Mouse (Mus musculus): ENCODE measurements at regions not wholly inside any gene's neighbourhood (a gene's known extent, or its start where the extent isn't known, plus 50 kb on each side); places are given as distances from the start of the nearest gene placed in this dataset.

DNA sequence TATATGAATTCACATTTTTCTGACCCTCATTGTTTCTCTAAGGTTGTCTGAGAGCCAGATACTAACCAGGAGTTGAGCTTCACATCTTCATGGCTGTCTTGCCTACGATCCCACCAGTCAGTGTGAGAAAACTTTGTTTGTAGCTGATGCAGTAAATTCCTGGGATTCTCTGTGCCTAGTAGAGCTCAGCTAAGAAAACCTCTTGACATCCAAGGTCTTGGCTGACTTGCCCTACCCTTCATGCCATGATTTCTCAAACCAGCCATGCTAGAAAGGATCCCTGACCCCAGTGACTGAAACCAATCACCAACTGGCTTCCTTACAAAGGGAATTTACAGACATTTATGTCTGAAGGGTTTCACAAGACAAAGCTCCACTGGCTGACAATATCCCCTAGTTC is 364.5 kb downstream of the Zfp619 start:
- no peak for DNase-seq

DNA sequence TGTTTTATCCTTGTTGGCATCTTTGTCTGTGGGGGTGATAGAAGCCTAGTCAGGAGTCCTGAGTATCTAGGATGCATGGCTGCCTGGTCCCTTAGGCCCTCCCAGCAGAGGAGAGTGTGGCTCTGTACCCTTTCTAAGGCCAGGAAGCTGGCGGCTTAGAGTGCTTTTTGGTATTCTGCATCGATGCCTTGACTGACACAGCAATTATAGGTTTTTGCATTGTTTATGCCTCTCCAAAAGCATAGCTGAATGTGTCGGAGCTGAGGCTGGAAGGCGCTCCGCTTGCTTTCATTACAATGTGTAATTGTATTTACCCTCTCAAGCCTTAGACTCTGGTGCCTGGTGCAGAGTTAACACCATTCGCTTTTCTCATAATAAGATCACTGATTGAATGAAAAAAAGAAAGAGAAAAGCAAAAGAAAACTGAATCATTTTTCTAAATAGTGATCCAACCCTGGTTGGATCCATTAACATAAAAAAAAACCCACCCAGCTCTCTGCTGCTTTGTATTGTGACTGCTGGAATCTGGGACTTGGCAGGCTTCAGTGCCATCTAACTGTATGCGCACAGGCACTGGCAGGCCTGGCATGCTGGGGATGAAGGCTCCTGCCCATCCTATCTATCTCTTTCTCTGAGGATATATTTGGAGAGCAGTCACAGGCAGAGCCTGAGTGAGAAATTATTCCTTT is 376.8 kb downstream of the Zfp619 start:
- no peak for DNase-seq

DNA sequence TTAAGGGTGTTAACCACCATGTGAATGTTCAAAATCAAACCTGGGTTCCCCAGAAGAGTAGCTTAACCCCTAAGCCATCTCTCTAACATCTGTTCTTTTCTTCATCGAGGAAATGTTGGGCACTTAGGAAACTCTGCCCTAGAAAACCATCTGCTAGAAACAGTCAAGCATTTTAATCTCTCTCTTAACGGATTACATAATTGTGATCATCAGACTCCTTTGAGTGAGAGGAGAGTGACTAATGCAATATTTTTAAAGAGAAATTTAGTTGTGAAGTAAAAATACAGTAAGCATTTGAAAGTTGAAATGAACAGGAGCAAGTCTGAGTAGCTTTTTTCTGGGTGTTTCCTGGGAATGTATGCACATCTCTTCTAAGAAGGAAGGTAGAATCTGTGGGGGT is 379.4 kb downstream of the Zfp619 start:
- DNase-seq, result no peak

DNA sequence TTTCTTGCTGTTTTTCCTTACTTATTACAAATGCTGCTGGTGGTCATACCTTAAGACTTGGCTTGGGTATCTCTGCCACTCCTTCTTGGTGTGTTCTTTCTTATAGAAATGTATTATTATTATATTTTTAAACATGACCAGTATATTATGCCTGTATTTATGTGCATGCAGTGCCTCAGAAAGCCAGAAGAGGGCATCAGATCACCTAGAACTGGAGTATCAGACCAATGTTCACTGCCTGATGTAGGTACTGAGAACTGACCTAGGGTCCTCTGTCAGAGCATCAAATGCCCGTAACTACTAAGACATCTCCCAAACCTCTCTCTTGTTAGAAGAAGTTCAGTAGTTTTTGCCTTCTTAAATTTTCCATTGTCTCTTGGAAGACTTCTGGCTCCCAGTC is 380.7 kb downstream of the Zfp619 start:
- DNase-seq, result no peak

DNA sequence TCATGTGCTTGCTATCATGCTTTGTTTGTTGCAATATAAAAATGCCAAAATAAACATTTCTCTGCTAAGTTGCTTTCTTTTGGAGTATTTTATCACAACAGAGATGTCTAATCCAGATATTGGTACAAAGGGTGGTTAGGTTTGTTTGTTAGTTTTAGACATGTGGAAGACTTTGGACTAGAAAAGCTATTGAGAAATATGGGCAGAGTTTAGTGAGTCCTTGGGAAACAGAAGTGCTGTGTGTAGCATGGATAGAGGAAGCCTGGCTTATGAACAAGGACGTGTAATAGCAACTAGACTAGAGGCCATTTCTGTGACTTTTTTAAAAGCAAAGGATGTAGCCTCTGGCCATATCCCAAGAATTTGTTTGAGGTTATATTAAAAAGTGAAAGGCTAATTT is 416.4 kb downstream of the Zfp619 start:
- no peak for DNase-seq

DNA sequence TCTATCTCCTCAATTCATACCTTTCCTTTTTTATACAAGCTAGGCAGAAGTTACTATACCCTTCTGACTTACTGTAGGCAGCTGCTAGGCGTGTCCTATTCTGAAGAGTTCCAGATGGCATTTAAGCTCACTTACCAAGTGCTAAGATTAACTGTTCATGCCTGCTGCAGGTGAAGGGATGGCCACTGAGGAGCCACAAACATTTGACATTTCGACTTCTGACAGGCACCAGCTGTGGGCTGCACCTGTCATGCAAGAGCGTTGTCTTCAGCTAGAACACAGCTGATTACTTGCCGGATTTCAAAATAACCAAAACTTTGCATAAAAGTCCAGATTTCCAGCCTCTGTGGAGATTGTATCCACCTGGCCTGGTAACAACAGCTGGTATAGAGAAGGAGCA is 419.7 kb downstream of the Zfp619 start:
- DNase-seq, result no peak

DNA sequence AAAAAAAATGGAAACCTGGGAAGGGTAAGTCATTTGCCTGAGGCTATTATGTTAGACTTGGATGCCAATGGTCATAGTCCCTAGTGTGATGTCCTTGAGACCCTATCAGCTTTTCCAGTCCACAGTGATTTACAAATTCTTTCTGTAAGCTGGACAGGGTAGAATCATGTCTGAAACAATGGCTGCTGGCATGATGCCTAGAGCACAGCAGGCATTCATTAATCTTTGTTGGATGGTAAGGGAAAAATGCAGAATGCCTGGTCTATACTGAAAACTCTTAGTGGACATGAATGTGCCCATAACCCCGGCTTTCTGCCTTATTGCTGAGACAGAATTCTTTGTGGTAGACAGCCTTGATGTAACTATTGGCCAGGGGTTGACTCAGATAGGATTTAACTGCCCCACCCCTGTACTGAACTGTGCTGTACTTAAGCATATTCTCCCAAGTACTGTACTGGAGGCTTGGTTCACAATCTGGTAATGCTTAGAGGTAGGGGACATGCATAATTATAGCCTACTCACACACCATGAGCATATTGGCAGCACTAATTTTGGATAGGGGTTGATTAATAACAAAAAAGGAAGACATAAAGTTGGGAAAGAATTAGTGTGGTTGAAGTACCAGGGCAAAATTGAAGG is 424.8 kb downstream of the Zfp619 start:
- no peak for DNase-seq

DNA sequence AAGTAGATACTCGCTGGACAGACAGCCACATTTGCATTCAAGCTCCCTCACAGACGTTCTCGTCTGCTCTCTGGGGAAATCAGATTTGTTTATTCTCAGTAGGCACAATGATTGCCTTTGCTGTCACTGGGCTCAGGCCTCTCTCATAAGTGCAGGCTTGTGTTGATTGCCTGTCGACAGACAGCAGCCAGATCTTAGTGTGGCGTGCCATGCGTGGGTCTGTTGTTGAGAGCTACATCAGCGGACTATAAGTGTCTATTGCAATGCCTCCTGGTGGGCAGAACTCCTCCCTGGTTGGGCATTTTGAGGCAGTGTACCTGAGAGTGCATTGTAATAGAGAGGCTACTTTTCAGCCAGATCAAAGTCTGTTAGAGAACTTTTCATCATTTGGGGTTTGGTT is 436.5 kb downstream of the Zfp619 start:
- no peak for DNase-seq

DNA sequence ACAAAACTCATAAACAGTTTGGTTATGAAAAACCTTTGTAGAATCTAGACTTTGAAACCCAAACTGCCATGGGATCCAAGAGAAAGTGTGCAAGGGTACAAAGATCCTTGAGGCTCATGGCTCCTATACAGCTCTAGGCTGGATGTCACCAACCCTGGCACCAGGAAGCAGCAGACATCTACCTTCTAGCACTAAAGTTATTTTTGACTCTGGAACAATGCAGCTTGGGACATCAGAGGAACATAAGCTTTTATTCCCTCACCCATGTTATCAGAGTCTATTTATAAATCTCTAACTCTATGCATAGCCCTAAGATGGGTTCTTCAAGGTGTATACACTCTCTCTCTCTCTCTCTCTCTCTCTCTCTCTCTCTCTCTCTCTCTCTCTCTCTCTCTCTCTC is 437.4 kb downstream of the Zfp619 start:
- DNase-seq, result no peak

DNA sequence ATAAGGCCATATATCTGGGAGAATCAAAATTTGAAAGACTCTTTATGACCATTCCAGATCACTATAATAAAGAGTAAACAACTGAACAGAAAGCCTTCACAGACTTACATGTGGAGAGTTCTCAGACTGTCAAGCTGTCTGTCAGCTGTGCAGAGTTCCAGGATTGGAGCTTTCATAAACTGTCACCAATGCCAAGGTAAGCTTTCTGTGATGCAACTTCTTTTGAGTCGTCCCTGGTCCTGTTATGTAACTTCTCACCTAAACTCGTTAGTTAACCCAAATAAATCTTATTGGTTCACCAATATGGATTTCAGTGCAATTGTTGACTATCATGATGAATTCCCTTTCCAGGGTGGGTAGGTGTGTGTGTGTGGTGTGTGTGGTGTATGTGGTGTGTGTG is 460.6 kb downstream of the Zfp619 start:
- no peak for DNase-seq

DNA sequence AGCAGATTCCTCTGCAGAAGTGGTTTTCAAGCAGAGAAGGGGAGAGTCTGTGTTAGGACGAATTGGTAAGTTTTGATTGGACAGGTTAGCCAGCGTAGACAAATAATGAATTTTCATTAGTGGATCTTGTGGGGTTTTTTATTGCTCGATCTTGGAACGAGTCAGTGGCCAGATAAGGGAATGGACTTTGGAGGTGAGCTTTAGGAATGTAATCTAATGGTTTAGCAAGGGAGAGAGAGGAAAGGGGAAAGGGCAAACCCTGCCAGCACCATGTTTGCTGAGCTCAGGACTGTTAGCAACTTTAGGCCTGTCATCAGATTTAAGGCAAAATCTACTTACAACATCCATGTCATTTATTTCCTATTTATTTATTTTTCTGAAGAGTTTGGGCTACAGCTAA is 464.1 kb downstream of the Zfp619 start:
- no peak for DNase-seq
